Mouse (Mus musculus): ENCODE data around the gene Fgfr2. TPM values are rescaled to one million over a fixed set of nuclear protein-coding genes. Genes with fewer than 3 reads are reported as not detected.

Fgfr2 gene
- total and polyA plus RNA-seq, 2 experiments from 2014 or later: 12.1 to 32.6 TPM

DNA sequence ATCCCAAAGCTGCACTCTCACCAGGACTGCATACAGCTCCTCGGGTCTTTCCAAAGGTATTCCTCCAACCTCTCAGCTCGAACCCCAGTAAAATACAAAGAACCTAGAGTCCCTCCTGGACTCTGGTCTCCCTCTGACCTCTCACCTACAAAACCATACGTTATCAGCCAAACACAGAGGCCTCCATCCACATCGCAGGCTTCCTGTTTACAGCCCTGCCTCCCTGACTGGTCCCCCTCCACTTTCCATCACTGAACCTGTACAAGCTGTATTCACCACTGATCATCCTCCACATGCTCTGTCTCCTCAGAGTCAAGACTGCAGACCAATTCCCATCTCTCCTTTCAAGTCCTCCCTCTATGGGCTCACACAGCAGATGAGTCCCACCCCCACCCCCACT lies 628.9 kb downstream of the Fgfr2 start:
- Histone ChIP-seq H3K27ac (ENCODE audit: low read depth, low read length) (no peak overlapping the region), H3K9me3 (ENCODE audit: low read length) (no peaks in the 10 kb centered on the region), H3K4me2 (ENCODE audit: low read depth, low read length, poor library complexity, severe bottlenecking) (no peak overlapping the region), H3K9ac (replicated peaks; ENCODE audit: low read length, poor library complexity, severe bottlenecking) (no peak overlapping the region), H3K4me1 (ENCODE audit: insufficient read depth, low read length) (no peaks in the 10 kb centered on the region), H3K36me3 (ENCODE audit: insufficient read depth, low read length) (no peaks in the 10 kb centered on the region), H3K27me3 (ENCODE audit: insufficient read depth, low read length) (no peaks in the 10 kb centered on the region), H3K4me3 (ENCODE audit: low read depth, low read length) (no peak overlapping the region)
- WGBS: 79% methylated on average over 4 of the region's 4 CpGs
- ATAC-seq (ENCODE audit: low FRiP score) (no peak), DNase-seq (ENCODE audit: low spot score) (no peak)
- TF ChIP-seq CTCF (IDR thresholded peaks at IDR 0.05): no peak

- Histone ChIP-seq H3K4me1 (ENCODE audit: insufficient read depth, low read length) (no peaks in the 10 kb centered on the region), H3K4me3 (ENCODE audit: low read depth, low read length) (no peak overlapping the region), H3K4me2 (ENCODE audit: low read depth, low read length, poor library complexity, severe bottlenecking) (no peak overlapping the region), H3K27me3 (ENCODE audit: insufficient read depth, low read length) (no peaks in the 10 kb centered on the region), H3K36me3 (ENCODE audit: insufficient read depth, low read length) (no peaks in the 10 kb centered on the region), H3K9me3 (ENCODE audit: low read length) (no peaks in the 10 kb centered on the region), H3K27ac (ENCODE audit: low read depth, low read length) (no peak overlapping the region), H3K9ac (replicated peaks; ENCODE audit: low read length, poor library complexity, severe bottlenecking) (no peak overlapping the region)
- WGBS: 80% methylated on average over 3 of the region's 3 CpGs
- TF ChIP-seq CTCF (IDR thresholded peaks at IDR 0.05): no peak
- no peak for ATAC-seq (ENCODE audit: low FRiP score)
- no peak for DNase-seq (ENCODE audit: low spot score)
These were observed 629.5 kb downstream of the Fgfr2 start for GRCm38 (mm10) chr7:132493632-132494031.

DNA sequence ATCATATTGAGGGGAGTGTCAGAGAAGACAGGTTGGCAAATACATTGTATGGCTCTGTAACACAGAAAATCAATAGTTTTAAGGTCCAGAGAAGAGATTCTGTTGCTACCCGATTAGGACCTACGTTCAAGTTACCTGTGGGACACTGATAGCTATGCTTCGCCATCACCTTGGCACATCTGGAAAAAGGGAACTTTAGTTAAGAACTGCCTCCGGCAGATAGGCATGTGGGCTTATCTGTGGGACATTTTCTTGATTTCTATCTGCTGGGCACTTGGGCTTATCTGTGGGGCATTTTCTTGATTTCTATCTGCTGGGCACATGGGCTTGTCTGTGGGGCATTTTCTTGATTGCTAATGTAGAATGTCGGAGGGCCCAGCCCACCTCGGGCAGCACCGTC lies 631.2 kb downstream of the Fgfr2 start:
- no peak for ATAC-seq (ENCODE audit: low FRiP score)
- no peak for DNase-seq (ENCODE audit: low spot score)
- WGBS: 93% methylated on average over 7 of the region's 7 CpGs

GRCm38 (mm10) chr7:132487361-132487760 lies 635.8 kb downstream of the Fgfr2 start:
- Histone ChIP-seq H3K4me3 (ENCODE audit: low read depth, low read length) (no peak overlapping the region), H3K27me3 (ENCODE audit: insufficient read depth, low read length) (no peaks in the 10 kb centered on the region), H3K36me3 (ENCODE audit: insufficient read depth, low read length) (no peaks in the 10 kb centered on the region), H3K4me1 (ENCODE audit: insufficient read depth, low read length) (no peaks in the 10 kb centered on the region), H3K9me3 (ENCODE audit: low read length) (no peaks in the 10 kb centered on the region), H3K27ac (ENCODE audit: low read depth, low read length) (no peak overlapping the region), H3K9ac (replicated peaks; ENCODE audit: low read length, poor library complexity, severe bottlenecking) (no peak overlapping the region), H3K4me2 (ENCODE audit: low read depth, low read length, poor library complexity, severe bottlenecking) (no peak overlapping the region)
- ATAC-seq (ENCODE audit: low FRiP score) (no peak), DNase-seq (ENCODE audit: low spot score) (no peak)
- TF ChIP-seq CTCF (IDR thresholded peaks at IDR 0.05): no peak
- WGBS: 70% methylated on average over 6 of the region's 6 CpGs

More for the DNA sequence above, 631.2 kb downstream of the Fgfr2 start:
- no peaks in the 10 kb centered on the region for H3K4me1 ChIP-seq (ENCODE audit: insufficient read depth, low read length)
- H3K36me3 ChIP-seq (ENCODE audit: insufficient read depth, low read length): no peaks in the 10 kb centered on the region
- no peak overlapping the region for H3K4me3 ChIP-seq (ENCODE audit: low read depth, low read length)
- no peak overlapping the region for H3K27ac ChIP-seq (ENCODE audit: low read depth, low read length)
- no peaks in the 10 kb centered on the region for H3K9me3 ChIP-seq (ENCODE audit: low read length)
- no peak for TF ChIP-seq CTCF (IDR thresholded peaks at IDR 0.05)
- H3K4me2 ChIP-seq (ENCODE audit: low read depth, low read length, poor library complexity, severe bottlenecking): no peak overlapping the region
- H3K9ac ChIP-seq (replicated peaks; ENCODE audit: low read length, poor library complexity, severe bottlenecking): no peak overlapping the region
- no peaks in the 10 kb centered on the region for H3K27me3 ChIP-seq (ENCODE audit: insufficient read depth, low read length)

- Histone ChIP-seq H3K36me3 (ENCODE audit: insufficient read depth, low read length) (no peaks in the 10 kb centered on the region), H3K9ac (replicated peaks; ENCODE audit: low read length, poor library complexity, severe bottlenecking) (no peak overlapping the region), H3K9me3 (ENCODE audit: low read length) (no peaks in the 10 kb centered on the region), H3K4me2 (ENCODE audit: low read depth, low read length, poor library complexity, severe bottlenecking) (no peak overlapping the region), H3K4me3 (ENCODE audit: low read depth, low read length) (no peak overlapping the region), H3K27me3 (ENCODE audit: insufficient read depth, low read length) (no peaks in the 10 kb centered on the region), H3K27ac (ENCODE audit: low read depth, low read length) (no peak overlapping the region), H3K4me1 (ENCODE audit: insufficient read depth, low read length) (no peaks in the 10 kb centered on the region)
- 89% methylated on average over 9 of the region's 9 CpGs for WGBS
- TF ChIP-seq CTCF (IDR thresholded peaks at IDR 0.05): no peak
- ATAC-seq (ENCODE audit: low FRiP score): no peak
- no peak for DNase-seq (ENCODE audit: low spot score)
These were observed 636.6 kb downstream of the Fgfr2 start for GRCm38 (mm10) chr7:132486403-132487178.

GRCm38 (mm10) chr7:132484424-132484823 lies 638.7 kb downstream of the Fgfr2 start:
- Histone ChIP-seq H3K4me2 (ENCODE audit: low read depth, low read length, poor library complexity, severe bottlenecking) (no peak overlapping the region), H3K27me3 (ENCODE audit: insufficient read depth, low read length) (no peaks in the 10 kb centered on the region; the same call in 1 of the 2 replicates), H3K36me3 (ENCODE audit: insufficient read depth, low read length) (no peaks in the 10 kb centered on the region), H3K27ac (ENCODE audit: low read depth, low read length) (no peak overlapping the region), H3K4me1 (ENCODE audit: insufficient read depth, low read length) (no peaks in the 10 kb centered on the region), H3K4me3 (ENCODE audit: low read depth, low read length) (no peak overlapping the region), H3K9ac (replicated peaks; ENCODE audit: low read length, poor library complexity, severe bottlenecking) (no peak overlapping the region), H3K9me3 (ENCODE audit: low read length) (no peaks in the 10 kb centered on the region)
- no peak for ATAC-seq (ENCODE audit: low FRiP score)
- WGBS: 79% methylated on average over 5 of the region's 5 CpGs
- no peak for DNase-seq (ENCODE audit: low spot score)
- no peak for TF ChIP-seq CTCF (IDR thresholded peaks at IDR 0.05)

Measured in midbrain, postnatal 0 days (tissue).